Mouse (Mus musculus) yolk sac, embryonic 10.5 days (tissue): Measurements from ENCODE around the gene Ripply2.

Experiments used
- DNase-seq: peaks from one replicate; pipeline ENCODE4 v3.0.0-alpha.2; 2017; ENCODE audit warnings: low spot score

The Ripply2 gene

GRCm38 (mm10) chr9:87025764-87026163, 10.4 kb downstream of the Ripply2 start:
- no peak for DNase-seq

- DNase-seq: peak; percentile 16
Observed at GRCm38 (mm10) chr9:87027423-87028084, 12.2 kb downstream of the Ripply2 start.

GRCm38 (mm10) chr9:87032196-87032595, 16.9 kb downstream of the Ripply2 start:
- DNase-seq: no peak

GRCm38 (mm10) chr9:87034831-87035580, 19.7 kb downstream of the Ripply2 start:
- DNase-seq: no peak

- DNase-seq: no peak
Observed at GRCm38 (mm10) chr9:87049425-87049824, 34.1 kb downstream of the Ripply2 start.

- DNase-seq: no peak
Observed at GRCm38 (mm10) chr9:87055547-87056235, 40.4 kb downstream of the Ripply2 start.

- DNase-seq: no peak
Observed at GRCm38 (mm10) chr9:87062337-87062736, 47.0 kb downstream of the Ripply2 start.

- no peak for DNase-seq
Observed at GRCm38 (mm10) chr9:87068160-87068559, 52.8 kb downstream of the Ripply2 start.
